Comparison of ENCODE assay signal across 8 mouse cellular contexts in genomic region chr11:101424925-101425813, GRCm38 (mm10). TPM values are rescaled to one million over a fixed set of nuclear protein-coding genes. Genes with fewer than 3 reads are reported as not detected.
DNase-seq lines count a peak whose midpoint lies in the region; ATAC-seq lines count a peak whose summit lies in the region.

Gene Rundc1, plus strand, starts transcription at chr11:101425085.
Gene Ptges3l, minus strand, starts transcription at chr11:101425333.

- peak; percentile 87 for DNase-seq in MEL-GATA-1-ER (ENCODE audit: extremely low read depth, low read depth)
- peak; percentile 96 for DNase-seq in cerebellum, adult 8-10 months
- peak; percentile 92 for DNase-seq in forelimb bud, embryonic 11.5 days (ENCODE audit: low read depth, low spot score)
- peak; percentile 97 for DNase-seq in layer of hippocampus, adult 9-10 months (ENCODE audit: low spot score)
- peak; percentile 97 for DNase-seq in ovary, postnatal 10 days (ENCODE audit: low spot score)
- peak; percentile 97 to 99 for DNase-seq in thymus, postnatal 10 days (ENCODE audit: low spot score in 2 of 2)

- H3K36me3 ChIP-seq in lung, embryonic 16.5 days (ENCODE audit: control insufficient read depth, insufficient read depth, low read length) = peaks cover 3% of the 10 kb centered on the region

- peak within 1 kb of the TSS; percentile 82 for H3K4me2 ChIP-seq in lung, embryonic 16.5 days (ENCODE audit: low read depth, low read length)

- H3K27me3 ChIP-seq in lung, embryonic 16.5 days (ENCODE audit: control insufficient read depth, insufficient read depth, low read depth, low read length) = no peaks in the 10 kb centered on the region

- H3K9ac ChIP-seq in lung, embryonic 16.5 days (ENCODE audit: low read length) = peak within 1 kb of the TSS; percentile 79

- peak within 1 kb of the TSS; percentile 80 for H3K27ac ChIP-seq in lung, embryonic 16.5 days (ENCODE audit: low read length)

- ATAC-seq in hematopoietic stem cell, adult 5-6 weeks (replicated peaks in 1 of 2; ENCODE audit: insufficient read depth in 1 of 2, low FRiP score in 2 of 2, low TSS enrichment in 1 of 2, low read depth in 1 of 2, poor library complexity in 2 of 2, severe bottlenecking in 2 of 2) = peak; percentile 97 to 98
- peak; percentile 97 for ATAC-seq in lung, embryonic 16.5 days (ENCODE audit: low read depth)

- H3K4me3 ChIP-seq in lung, embryonic 16.5 days (ENCODE audit: low read length) = peak within 1 kb of the TSS; percentile 79

- no peaks in the 10 kb centered on the region for H3K9me3 ChIP-seq in lung, embryonic 16.5 days (ENCODE audit: control insufficient read depth, low read length)

- WGBS in lung, embryonic 16.5 days = under 1% methylated on average over 80 of the region's 81 CpGs

- H3K4me1 ChIP-seq in lung, embryonic 16.5 days (replicated peaks; ENCODE audit: control insufficient read depth, insufficient read depth, low read length) = peaks cover 15% of the 10 kb centered on the region

RNA-seq across cellular contexts. Expression of gene Rundc1, which starts in this region (rescaled TPM):
- total RNA-seq in hematopoietic stem cell, adult 5-6 weeks (2017) = 4.8 and 7.0 TPM in 2 replicates
- polyA plus RNA-seq in lung, embryonic 16.5 days (2015; fragmentation: Nextera tagmentation; extraction: Ambion mirVana) = 19.9 and 21.0 TPM in 2 replicates

RNA-seq across cellular contexts. Expression of gene Ptges3l, which starts in this region (rescaled TPM):
- 1.0 TPM in 1 of 2 replicates, not detected in the other for total RNA-seq in hematopoietic stem cell, adult 5-6 weeks (2017)
- 12.5 and 13.9 TPM in 2 replicates for polyA plus RNA-seq in lung, embryonic 16.5 days (2015; fragmentation: Nextera tagmentation; extraction: Ambion mirVana)

Comparison
In these comparisons a context has a peak if more than half of its experiments do, and no peak if none do; other contexts are left out.
1. Peak in every context shown above with its lines: DNase-seq, ATAC-seq, H3K4me3 ChIP-seq and H3K27ac ChIP-seq.